Mouse (Mus musculus): ENCODE data around the gene 9330182O14Rik.

Gene 9330182O14Rik

DNA sequence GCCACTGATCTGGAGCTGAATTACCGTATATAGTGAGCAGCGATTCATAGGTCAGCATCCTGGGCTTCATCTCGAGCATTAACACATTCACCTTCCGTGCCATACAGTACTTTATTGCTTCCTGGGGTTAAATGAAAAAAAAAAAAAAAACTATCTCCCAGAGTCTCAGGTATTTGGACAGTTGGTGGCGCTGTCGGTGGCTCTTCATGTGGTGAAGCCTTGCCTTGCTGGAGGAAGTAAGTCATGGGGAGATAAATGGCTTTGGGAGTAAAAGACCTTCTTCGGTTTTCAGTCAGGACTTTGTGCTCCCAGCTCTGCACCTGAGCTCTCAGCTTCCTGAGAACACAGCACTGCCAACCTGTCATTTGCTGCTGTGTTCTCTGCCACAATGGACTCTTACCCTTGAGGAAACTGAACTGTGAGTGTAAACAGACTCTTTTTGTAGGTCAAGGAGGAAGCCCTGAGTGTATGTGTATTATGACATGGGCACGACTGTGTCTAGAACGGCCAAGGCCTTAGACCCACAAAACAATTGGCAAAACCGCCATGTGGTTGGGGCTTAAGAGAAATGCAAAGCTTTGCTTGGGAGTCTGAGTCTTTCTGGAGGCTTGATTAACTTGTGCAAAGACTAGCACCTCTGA is at the start of gene 9330182O14Rik:
9330182O14Rik (plus strand) TSS at position 214 of the 641 bp plus-strand sequence.
- DNase-seq (ENCODE audit: extremely low spot score, low spot score), result no peak

DNA sequence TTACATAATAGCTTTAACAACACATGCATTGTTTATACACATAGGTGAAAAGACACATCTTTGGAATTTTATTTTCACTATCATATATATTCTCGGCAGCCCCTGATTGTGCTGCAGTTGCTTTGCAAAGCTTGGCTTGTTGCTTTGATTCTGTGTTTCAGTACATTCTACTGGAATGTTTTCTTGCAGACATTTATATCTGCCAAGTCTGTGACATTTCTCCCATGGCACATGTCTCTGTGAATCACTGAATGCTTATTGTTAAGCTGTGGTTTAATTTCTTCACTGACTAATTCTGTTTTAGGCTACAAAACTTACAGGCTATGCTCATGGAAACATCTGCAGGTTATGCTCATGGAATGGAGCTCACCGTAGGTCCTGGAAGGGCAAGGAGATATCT is 30.9 kb upstream of the 9330182O14Rik start:
- DNase-seq (ENCODE audit: extremely low spot score, low spot score), result no peak

DNA sequence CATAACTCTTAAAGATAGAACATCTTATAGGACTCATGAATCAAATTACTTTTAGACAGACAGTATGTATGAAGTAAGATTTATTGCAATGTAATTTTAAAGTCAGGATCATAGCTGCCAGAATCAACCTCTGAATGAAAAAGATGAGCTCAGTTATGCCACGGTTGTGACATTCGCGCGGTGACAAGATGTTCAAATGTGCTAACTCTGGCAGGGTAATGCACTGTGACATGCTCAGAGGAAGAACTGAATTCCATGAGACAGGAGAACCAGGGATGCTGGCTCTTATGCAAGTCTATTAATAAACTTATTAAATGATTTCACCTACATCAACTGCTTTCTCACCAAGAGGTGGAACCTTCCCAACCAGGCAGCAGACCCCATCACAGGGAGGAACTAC is 28.5 kb upstream of the 9330182O14Rik start:
- no peak for DNase-seq (ENCODE audit: extremely low spot score, low spot score)

DNA sequence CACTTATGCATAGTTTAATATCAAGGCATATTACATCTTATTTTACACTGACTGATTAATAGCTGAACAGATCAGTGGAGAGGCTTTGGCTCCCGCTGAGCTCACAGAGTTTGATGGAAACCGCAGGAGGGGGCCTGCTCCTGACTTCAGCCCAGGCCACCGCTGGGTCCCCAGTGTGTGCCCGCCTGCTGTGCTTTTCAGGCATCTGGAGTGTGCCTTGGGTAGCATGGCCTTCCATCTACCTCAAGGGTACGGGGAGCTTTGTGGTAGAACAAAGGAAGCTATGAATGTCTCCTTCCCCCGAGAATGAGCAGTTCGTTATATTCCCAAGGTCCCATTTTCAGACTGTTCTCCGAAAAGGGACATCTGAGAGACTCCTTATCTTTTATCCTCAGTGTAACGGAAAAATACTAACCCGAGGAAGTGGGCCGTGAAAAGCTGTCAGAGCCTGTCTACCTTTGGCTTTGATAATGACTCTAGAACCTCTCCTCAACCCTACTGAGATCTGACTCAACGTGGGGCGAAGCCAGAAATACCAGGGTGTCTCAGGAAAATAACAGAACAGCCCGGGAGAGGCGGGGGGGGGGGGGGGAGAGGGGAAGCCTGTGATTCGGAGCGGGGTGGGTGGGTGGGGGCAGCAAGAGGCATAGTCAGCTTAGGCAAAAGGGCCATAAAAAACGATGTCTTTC is 20.1 kb upstream of the 9330182O14Rik start:
- no peak for DNase-seq (ENCODE audit: extremely low spot score, low spot score)

DNA sequence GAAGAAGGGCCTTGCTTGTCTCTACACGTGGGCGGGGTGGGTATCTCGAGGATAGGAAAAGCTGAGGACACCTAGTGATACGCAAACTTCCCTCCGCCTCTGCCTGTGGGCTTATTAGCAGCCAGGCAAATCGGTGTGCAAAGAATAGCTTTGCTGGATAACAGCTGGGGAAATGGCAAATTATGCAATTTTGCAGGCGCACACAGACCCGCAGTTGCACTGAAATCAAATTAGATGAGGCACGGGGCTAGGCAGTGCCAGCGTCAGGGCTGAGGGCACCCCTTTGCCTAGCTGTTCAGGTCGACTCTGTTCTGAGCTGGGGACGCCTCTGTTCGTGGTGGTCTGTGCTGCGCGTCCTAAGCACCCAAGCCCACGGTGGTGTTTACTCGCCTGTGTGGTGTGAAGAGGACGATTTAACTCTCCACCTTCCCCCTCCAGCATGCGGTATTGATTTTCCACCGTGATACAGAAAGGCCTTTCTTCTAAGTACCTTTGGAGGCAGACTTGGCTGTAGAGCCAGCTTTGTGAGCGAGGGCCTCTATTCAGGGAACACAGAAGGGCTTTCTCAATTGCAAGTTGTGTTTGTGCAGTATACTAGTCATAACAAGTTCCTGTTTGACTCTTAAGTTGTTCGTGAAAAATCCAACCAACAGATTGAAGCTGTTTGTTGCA is 19.4 kb upstream of the 9330182O14Rik start:
- DNase-seq (ENCODE audit: extremely low spot score, low spot score), result no peak

DNA sequence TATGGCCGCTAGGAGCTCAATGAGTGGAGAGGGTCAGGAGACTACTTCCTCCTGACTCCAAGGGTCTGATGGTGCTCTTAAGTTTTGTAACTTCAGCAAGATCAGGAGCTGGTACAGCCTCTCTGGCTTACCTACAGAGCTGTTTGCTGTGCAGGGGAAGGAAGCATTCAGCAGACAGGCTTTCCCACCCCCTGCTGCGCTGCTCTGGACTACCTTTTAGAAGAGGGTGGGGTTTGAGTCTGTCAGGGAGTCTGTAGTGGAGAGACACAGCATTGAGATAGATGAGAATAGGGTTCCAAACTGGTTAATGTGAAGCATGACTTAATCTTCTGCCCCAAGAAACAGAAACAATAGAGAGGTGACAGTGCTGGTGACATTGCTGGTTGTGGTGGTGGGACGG is 17.8 kb upstream of the 9330182O14Rik start:
- DNase-seq (ENCODE audit: extremely low spot score, low spot score), result no peak

DNA sequence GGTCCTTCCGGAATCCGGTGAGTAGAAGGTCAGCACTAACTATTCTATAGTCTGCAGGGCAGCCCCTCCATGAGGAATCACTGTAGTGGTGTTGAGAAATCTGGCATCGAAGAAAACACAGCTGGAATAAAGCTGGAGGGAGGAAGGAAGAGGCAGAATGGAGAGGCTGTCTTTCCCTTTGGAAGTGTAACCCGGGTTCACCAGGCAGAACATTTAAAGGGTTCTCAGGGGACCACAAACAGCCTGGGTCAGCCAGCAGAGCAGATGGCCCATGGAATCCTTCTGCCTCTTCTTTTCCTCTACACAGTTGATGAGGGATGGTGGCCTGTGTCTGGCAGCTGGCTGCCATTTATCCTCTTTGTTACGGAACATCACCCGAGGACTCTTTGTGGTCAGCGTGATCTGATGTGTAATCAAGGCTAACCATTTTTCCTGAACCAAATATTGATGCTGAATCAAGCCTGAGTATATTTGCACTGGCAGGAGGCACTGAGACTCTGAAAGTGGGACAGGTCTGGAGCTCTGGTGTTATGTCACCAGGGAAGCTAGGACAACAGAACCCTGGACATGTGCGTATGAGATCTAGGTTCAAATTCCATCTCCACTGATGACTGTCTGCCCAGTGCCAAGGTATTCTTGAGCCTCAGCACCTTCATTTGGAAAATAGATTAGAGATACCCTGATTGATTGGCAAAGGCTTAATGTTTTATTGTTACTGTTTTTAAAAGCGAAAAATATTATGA is 9.8 kb upstream of the 9330182O14Rik start:
- DNase-seq (ENCODE audit: extremely low spot score, low spot score), result peak; percentile 38

DNA sequence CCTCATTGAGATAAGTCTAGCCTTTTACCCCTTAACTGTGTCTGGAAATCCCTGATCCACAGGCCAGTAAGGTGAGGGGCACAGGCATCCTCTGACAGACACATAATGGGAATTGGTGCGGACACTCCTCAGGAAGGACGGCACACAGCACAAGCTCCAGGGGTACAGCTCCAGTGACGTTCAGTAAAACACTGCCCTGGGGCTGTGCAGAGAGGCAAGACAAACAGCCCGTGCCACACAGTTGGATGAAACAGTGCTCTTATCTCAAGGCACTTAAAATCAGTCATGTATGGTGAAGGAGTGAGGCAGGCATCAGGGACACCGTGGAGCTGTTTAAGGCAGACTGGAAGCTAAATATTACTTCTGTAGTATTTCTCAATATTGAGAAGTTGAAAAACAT is 4.7 kb upstream of the 9330182O14Rik start:
- no peak for DNase-seq (ENCODE audit: extremely low spot score, low spot score)

DNA sequence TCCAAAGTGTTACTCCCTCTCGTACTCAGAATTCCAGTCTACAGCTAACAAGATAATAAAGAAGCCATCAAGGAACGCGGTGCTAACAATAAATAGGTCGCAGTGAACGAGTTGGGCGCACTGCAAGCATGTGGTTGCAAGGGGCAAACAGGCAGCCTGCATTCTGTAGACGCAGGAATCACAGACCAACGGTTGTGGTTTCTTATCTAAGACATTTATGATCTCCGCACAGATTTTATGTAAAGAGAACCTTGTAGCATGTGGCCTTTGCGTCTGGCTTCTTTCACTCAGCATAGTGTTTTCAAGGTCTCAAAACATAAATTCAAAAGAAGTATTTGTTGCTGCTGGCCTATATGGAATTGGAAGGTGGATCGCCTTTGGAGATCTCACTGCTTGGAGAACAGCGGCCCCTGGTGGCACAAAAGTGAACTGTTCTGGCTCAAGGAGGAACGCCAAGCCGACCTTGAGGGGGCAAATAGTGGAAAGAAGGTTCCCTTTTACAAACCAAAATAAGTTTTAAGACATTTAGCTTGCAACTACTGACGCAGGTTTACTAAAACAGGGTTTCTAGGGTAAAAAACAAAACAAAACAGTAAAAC is 3.2 kb upstream of the 9330182O14Rik start:
- peak; percentile 84 for DNase-seq (ENCODE audit: extremely low spot score, low spot score)

DNA sequence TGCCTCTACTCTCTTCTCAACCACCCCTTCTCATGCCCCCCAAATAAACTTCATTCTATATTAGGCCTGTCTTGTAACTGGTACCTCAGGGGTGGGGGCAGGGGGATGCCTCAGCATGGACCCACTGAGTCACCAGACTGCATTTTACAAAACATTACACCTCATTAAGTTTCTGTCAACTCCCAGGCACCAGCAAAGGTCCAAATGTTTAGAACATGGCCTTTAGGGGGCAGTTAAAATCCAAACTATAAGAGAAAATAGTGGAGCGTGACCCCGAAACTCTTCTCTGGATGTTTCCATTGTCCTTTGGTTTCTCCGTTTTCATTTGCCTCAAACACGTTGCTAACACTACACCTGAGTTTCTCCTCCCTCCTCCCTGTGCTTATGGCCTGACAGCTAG is 1.8 kb upstream of the 9330182O14Rik start:
- no peak for DNase-seq (ENCODE audit: extremely low spot score, low spot score)

DNA sequence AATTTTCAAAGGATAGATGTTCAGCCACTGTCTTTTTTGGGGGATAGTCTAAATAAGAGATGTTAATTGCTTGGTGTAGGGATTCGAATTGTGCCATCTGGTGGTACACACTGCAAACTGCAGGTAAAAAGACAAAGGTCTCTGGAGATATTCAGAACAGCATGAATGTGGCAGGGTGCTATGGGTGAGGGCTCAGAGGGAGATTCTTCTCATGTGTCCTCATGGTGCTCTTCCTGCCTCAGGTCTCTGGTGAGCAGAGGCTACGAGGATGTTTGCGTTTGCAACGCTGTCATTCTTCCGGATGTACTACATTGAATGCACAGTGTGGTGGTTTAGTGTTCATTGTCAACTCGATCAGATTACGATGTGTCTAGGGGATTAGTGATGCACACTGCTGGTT is 10.1 kb downstream of the 9330182O14Rik start:
- DNase-seq (ENCODE audit: extremely low spot score, low spot score), result peak; percentile 32

DNA sequence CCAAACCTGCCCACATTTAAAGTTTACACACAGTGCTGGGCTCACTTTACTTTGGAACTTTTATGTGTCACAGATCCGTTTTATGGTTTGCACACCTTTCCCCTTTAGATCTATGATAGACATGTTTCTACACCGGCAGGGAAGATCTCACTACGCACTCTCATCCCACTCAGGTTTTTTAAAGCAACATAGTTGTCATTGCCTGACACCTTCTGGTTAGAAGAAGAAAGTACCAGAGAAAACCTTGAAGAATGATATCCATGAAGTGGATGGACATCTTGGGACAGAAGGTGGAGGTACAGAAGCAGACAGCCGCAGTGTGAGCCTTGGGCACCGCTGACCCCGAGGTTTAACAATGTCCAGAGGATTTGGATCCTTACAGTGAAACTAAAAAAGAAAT is 23.5 kb downstream of the 9330182O14Rik start:
- no peak for DNase-seq (ENCODE audit: extremely low spot score, low spot score)

DNA sequence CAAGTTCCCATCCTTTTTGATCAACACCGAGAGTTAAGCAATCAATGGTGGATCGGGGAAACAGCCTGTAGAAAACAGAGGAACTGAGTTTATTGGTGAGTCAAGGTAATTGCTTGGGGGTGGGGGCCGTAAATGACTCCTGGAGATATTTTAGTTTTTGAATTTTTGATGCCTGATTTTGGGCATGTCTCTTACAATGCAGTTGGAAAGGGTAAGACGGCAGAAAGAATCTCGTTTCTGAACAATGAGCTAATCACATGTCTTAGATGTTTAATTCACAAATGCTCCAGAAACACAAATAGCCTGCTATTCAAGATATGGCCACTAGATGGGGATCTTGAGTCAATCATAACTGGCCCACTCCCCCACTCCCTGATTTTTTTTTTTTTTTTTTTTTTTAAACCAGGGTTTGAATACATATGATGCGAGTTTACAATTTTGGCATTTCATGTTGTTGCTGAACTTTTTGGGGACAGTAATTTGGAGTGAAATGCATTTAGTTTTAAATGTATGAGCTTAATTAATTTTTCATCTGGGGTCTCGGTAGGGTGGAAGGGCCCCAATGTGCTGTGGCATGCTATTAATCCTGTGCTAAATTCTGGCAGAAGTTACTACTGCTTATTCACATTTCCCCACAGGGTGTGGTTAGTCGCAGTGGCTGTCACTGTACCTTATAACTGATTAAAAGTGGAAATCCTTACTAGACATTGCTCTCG is 32.6 kb downstream of the 9330182O14Rik start:
- peak; percentile 23 for DNase-seq (ENCODE audit: extremely low spot score, low spot score)

DNA sequence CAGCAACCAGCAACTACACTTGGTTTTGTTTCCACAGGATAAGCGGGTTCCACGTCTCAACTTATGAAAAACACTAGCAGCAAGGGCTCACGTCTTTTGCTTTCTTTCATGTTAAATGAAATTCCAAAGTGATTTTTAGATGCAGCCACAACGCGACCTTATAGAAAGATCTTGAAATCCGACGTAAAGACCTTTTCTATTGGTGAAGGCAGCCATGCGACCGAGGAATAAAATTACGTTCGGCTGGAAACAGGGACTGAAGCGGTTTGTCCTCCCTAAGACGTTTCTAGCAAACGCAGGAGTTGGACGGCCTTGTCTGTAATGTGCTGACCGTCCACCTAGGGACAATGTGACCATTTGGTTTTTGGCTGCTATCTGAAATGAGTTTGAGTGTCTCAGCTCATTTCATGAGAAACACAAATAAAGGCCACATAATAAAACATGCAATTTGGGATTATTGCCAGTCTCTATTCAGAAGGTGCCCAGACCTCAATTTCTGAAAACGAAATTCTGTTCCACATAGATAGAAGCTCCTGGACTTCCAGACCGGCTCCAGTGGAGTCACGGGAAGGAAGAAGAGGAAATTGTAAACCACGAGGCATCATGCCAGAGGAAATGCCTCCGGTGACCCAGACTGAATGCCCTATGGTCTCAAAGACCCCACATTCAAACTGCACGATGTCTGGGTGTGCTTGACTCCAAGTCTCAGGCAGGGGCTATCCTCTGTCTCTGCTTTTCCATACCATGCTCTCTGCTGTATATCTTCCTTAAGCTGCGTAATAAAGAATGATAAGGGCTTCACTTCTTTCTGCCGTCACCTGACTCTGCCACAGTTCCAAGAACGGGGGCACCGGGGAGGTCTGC is 33.3 kb downstream of the 9330182O14Rik start:
- DNase-seq (ENCODE audit: extremely low spot score, low spot score), result no peak

DNA sequence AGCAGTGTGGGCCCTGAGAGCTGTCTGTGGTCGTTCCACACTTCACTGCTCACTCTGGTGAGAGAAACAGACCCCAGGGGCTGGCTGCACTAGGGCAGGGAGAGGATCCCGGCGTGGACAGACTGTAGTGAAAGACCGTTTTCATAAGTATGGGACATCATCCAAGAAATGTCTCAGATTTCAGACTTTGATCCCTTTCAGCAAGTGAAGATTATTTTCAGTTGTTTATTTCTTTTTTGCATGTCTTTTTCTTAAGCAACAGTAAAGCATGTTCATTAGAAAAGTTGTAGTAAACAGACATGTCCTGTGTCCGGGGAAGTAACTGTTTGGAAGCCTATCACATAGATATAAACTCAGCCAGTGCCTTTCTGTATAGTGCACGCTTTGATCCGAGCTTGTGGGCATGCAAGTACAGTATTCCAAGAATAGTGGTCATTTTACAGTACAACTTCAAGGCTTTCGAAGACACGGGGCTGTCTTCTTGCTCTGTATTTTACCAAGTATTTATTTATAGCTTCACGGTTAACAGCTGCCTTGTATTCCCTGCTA is 34.0 kb downstream of the 9330182O14Rik start:
- no peak for DNase-seq (ENCODE audit: extremely low spot score, low spot score)

DNA sequence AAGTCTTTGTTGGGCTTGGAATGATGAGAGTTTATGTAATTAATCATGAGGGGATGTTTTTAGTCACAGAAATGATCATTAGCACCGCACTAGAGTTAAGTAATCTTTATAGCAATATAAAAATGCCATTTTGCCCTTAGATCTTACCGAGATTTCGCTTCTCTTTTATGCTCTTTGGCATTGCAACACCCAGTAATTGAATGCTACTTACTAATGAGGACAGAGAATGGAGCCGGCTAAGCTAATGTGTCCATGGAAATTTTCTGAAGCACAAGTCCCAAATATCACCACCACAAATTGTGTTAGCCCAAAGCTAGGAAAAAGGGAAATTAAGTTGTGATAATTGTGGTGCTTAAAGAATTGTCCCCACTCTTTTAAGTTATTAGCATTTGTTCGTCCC is 34.9 kb downstream of the 9330182O14Rik start:
- DNase-seq (ENCODE audit: extremely low spot score, low spot score), result no peak

DNA sequence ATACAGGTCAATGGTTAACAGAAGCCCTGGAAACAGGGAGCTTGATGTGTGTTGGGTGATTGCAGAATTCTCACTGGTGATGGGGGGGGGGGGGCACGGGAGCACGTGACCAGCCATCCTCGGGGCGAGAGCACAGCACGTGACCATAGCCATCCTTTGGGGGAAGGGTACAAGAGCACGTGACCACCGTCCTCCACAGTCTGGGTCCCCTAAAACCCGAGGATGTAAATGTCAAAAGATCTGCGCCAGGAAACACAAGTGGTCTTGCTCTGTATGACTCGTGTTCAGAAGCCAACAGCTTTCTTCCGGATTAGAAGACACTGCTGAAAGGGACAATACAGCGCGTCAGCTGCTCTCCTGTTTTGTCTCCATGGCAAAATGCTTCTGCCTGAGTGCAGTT is 35.5 kb downstream of the 9330182O14Rik start:
- peak; percentile 59 for DNase-seq (ENCODE audit: extremely low spot score, low spot score)

DNA sequence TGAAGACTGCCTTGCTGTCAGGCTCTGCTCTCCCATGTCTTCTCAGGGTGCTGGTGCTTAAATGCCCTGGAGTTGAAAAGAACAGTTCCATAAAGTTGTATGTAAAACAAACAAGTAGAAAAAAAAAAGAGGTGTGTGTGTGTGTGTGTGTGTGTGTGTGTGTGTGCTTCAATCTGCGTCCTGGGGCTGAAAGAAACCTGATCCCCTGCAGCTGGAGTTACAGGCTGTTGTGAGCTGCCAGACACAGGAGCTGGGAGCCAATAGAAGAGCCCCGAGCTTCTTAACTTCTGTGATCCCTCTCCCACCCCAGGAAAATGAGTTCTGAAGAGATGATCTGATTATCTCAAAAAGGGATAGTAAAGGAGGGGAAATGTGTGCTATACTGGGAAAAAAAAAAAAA is 45.3 kb downstream of the 9330182O14Rik start:
- no peak for DNase-seq (ENCODE audit: extremely low spot score, low spot score)

DNA sequence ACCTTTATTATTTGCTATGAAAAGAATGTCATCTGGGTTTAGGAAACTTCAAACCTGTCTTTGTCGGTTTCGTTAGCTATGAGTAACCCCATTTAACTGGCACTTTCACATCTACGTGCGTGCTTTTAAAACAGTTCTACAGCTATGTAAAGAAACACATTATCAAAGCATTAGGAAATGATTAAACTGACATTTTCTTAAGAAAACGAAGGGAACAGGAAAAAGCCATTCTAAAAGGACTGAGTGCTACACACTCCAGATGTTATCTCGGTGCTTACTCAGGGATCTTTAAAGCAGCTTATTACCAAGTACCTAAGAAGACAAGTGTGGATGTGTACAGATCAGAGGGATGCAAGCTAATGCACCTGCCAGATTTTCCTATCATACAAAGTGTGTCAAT is 52.9 kb downstream of the 9330182O14Rik start:
- no peak for DNase-seq (ENCODE audit: extremely low spot score, low spot score)
